Mouse (Mus musculus) ovary, adult 18-20 months (tissue): ENCODE results near the gene Tsga13.

Experiments
- DNase-seq: peaks from one replicate; pipeline ENCODE4 v3.0.0; 2022; ENCODE audit warnings: low spot score, mixed read lengths

Gene Tsga13

DNA sequence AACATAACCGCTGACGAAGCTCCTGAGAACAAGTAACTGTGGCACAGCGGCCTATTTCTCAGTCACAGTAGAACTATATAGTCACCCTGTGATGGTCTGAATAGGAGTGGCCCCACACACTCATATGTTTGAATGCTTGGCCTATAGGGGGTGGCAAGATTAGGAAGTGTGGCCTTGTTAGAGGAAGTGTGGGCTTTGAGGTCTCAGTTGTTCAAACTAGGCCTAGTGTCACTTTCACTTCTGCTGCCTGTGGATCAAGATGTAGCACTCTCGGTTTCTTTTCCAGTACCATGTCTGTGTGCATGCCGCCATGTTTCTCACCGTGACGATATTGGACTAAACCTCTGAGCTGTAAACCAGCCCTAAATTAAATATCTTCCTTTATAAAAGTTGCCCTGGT, 59.4 kb downstream of the Tsga13 start:
- no peak for DNase-seq

DNA sequence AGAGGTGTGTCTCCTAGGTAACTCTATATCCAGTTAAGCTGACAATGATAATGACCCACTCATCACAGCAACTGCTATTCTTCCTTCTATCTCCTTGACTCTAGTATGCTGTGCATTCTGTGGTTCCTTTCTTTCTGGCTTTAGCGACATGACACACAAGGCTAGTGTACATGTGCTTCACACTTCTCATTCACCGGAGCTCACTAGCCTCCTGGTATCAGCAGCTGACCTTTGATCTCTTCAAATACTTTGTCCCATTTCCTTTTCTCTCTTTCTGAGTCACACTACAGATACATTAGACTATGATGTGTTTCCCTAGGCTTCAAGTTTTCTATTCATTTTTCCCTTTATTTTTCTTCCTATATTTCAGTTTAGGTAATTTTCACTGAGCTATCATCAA, 60.2 kb downstream of the Tsga13 start:
- no peak for DNase-seq

DNA sequence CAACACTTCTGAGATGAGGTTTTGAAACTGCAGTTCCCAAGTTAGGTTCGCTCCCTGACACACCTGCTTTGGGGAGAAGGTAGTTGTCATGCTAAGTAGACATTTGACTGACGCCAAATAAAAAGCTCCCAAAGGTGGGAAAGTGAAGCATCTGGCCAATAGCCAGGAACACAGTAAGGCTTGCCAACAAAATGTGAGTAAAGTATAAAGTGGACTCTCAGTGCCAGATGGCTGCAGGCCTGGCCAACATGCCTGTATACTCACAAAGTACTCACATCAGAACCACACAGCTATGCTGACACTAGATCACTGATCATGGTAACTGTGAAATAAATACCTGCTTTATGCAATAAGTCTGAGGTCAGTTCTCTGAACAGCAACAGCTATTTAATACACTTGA, 65.6 kb downstream of the Tsga13 start:
- no peak for DNase-seq
